Mouse (Mus musculus) spleen, adult 18-20 months (tissue): ENCODE results near the gene Gm20388.

Experiments
- DNase-seq, 2 experiments: peaks; one replicate each; pipeline ENCODE4 v3.0.0; 2022; ENCODE audit warnings: mixed read lengths in 2 of 2

Gene Gm20388

DNA sequence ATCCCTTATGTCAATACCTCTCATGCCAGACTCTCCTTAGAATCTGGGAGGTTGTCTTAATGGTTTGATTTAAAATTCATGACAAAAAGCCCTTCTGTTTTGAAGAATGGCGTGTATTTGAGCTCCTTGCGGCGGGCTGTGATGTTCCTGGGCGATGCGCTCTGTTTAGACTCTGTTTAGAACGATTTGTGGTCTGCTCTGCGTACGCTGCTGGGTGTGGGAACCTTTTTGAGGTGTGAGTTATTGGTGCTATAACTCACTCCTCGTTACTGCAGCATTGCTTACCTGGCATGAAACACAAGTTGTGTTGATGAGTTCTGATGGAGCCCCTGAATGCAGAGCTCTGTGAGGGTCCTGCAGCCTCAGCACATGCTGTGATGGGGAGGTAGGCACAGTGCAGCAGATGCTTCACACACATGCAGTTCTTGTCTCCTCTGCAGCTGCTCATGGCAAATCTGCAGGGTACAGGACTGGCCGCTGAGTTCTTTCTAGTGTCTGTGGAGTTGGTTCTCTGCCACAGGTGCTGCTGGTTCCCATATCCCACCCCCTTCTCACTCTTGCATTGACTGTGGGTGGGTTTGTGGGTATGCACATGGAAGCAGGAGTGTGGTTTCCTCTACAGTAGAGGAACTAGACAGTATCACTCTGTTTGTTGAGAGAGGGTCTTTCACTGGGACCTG, 4363.9 kb downstream of the Gm20388 start:
- DNase-seq, result no peak

DNA sequence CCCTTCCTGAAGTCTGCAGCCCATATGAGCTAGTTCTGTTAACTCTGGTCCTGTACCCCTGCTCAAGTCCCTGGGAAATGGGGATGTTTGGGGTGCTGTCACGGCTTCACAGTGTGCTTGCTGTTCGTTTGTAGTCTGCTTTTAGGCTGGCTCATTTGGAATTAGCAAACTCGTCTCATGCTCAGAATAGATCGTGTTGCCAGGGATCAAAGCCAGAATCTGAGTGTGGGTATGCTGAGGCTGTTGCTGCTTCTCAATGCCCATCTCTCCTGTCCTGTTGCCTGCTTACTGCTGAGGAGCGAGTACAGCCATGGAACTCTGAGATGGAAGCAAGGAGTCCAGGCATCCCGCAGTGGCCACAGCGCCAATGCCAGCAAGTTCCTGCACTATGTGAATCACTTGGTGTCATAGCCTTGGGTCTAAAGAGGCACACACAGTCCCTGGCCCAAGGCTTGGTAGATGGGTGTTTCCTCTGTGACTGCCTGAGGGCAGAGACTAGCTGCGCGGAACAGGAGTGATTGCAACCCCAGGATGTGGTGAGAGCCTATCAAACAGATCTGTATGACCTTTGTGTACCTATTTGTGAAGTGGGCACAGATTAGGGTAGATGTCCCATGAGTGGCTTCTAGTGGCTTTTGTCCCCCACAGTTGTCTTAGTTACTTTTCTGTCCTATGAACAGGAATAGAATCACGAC, 4364.9 kb downstream of the Gm20388 start:
- no peak for DNase-seq

DNA sequence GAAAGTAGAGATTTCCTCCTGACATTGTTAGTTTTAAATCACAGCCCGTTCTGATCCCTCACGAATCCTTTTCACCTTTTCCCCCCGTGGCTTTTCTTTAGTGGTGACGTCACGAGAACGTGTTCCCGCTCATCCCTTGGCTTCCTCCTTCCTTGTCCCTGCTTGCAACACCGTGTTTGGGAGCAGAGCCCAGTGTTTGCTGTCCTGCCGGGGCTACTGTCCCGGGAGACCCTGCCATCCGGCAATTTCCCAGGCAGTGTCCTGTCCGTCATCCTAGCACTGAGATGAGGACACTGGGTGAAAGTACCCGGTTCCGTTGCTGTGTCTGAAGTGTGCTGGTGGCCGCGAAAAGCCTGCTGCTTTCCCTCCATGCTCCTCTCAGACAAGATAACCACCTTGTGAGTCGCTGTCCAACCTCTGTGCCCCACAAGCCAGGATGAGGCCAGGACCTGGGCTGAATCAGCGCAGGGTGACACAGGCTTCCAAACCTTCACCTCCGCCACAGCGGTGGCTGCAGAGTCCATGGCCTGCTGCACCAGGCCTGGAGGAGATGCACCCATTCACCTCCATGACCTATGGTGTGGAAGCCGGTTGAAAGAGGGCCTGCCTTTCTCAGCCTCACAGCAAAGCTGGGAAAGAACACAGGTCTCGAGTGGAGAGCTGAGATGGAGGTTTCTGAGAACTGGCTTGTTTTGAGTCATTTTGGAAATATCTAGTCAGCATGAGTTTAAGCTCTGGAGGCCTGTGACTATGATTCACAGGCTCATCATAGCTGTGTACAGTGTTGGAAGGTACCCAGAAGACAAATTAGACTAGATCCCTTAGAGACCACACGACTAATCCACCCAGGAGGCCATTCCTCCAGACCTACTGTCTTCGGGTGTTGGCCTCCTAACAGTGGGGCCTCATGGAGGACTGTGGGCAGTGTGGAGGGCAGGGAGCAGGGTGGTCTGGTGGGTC, 4367.6 kb downstream of the Gm20388 start:
- no peak for DNase-seq

DNA sequence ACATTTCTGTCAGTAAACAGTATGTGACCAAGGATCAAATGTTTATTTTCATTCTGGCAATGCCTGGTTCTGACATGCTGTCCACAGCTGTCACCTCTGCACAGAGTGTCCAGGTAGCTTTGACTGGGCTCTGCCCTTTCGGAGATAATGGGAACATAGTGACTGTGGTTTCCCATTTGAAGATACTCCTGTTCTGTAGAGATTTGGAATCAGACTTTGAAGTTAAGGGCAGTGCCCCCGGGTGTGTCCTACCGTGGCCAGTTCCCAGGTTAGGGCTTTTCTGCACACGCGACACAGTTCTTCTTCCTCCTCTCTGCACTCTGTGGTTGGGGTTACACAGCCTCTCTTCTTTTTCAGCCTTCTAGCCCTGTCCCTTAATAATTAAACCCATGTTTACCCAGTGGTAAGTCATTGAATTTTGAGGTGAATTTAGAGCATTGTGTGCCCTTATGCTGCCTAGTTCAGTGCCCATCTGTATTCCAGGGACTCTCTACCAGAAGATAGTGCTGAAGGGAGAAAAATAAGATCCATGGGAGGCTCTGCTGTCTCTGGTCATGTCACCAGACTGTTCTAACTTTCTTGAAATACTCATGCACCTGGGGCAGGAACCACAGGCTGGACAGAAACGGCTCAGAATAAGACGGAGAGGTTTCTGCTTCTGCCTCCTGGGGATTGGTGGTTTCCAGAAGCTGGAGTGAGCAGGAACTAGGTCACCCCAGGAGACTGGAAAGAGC, 4368.5 kb downstream of the Gm20388 start:
- no peak for DNase-seq

DNA sequence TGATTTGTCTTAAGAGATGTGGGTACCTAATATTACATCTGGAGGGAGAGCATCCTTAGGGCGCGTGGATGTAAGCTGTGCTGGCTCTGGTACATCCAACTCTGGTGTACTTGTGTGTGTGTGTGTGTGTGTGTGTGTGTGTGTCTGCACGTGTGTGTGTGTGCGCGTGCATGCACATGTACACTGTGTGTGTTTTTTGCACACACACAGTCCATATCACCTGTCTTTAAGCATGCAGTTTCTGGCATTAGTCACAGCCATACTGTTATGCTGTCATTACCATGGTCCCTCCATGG, 4369.0 kb downstream of the Gm20388 start:
- DNase-seq, result no peak

DNA sequence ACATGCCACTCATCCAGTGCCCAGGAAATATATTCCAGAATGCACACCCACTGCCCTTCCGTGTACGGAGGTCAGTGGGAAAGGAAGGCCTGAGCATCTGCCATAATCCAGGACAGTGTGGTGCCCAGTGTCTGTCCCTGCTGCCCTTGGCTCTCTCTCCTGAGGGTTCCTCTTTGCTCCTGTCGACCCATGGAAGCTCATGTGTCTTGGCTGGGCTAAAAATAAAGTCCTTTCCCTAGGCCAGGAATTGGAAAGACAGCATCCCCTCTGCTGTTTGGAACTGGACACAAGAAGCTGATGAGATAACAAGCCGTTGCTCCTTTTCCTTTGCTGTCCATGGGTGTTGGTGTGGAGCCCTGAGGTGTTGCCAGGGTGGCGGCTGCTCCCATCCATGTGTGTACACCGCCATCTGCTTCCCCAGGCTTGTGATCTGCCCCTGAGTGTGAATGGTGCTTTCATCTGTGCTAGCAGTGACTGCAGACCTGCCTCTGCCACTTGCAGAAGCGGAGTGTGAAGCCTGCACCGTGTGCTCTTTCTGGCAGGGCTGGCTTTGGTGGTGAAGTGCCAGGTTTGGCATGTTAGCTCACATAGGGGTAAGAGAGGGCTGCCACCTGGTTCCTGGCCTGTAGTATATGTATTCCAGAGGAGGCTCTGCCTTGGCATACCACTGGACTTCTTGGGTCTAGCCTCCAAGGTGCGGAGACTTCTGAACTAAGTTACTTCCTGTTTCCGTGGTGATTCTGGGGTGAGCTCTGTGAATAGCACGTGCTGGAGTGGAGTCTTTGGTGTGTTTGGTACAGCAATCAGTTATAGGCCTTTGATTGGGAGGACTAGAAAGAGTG, 4371.3 kb downstream of the Gm20388 start:
- DNase-seq, result no peak

DNA sequence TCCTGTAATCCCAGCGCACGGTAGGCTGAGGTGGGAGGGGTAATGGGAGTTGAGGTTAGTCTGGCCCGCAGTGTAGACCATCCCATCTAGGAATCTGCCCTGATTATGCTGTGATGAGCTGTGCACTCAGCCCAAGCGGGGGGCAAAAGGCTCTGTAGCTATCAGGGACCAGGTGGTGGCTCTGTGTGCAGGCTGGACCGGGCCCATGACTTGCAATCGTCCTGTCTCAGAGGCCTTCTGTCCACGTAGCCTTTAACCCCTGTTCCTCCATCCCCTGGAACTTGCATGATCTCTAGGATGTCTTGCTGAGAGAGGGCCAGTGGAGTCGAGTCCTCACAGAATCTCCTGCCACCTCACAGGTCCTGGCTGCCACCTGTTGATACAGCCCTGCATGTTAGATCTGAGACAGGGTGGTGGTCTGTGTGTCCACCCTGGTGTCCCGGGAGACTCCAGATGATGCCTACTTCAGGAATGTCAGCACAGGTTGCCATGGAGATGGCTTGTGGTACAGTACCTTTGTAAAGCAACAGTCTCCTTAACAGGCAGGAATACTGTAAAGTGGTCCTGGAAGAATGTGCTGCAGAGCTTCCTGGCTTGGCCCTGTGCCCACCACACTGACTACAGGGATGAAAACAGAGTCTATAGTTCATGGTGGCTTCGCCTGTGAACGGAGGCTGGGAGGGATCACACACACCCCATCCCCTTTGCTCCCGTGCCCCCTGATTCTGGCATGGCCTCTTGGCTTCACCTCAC, 4372.4 kb downstream of the Gm20388 start:
- no peak for DNase-seq

DNA sequence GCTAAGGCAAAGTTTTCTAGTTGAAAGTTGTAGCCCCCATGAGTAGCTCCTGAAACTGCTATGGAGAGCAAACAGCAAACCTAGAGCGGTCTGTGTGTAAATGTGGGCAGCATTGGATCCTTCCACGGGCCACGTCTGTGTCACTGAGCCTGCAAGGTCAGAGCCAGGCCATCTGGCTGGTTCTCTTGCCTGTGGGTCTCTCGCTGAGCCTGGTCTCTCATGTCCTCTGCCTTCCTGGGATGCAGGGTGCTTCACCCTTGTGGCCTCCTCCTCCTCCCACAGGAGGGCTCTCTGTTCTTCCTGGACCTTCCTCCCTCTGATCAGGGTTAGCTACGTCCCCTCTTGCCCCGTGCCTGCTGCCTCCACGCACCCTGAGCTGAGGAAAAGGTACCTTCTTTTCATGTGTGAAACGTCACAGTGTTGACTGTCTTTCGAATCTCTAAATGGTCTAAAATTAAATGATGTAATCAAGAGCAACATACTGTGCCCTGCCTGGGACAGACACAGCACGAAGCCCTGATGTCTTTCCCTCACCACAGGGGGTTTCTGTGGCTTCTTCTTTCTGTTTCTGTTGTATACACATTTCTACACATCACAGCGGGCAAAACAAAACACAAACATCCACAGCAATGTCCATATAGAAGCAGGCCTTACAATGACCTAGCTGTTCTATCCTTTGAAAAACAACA, 4373.1 kb downstream of the Gm20388 start:
- no peak for DNase-seq

DNA sequence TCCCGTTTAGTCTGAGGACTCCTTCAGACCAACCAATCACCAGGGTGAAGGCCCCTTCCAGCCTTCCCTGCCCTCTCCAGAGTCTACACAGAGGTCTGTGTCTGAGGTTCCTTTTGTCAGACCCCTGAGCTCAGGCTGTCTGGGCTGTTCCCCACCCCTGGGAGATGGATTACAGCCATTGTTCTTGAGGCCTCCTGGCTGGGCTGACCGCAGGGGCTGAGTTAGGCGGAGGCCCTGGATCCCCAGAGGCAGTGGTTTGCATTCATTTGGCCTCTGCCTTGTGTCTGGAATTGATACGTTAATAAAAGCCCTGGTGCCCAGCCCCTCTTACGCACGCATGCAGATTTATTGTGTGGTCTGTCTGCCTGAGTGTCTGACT, 4373.7 kb downstream of the Gm20388 start:
- DNase-seq, result no peak

DNA sequence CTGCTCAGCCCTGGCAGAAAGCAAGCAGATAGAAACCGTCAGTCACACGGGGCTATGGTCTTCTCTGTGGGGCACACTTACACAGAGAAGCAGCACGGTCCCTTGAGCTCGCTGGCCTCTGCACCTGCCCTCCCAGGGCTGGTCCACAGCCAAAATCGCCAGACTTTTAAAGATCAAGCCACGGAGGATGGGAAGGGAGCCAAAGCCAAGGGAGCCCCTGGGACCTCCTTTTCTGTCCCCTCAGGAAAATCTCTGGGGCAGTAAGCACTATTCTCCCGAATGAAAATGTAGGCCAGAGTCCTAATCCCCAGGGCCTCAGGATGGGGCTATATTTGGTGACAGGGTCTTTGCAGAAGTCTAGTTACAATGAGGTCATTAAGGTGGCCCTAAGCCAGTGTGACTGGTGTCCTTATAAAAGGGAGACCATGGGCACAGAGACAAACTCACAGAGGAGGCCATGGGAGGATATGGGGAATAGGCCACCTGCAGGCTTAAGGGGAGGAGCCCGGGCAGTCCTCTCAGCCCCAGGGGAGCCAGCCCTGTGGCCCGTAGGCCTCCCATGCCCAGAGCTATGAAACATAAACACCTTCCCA, 4374.4 kb downstream of the Gm20388 start:
- no peak for DNase-seq

DNA sequence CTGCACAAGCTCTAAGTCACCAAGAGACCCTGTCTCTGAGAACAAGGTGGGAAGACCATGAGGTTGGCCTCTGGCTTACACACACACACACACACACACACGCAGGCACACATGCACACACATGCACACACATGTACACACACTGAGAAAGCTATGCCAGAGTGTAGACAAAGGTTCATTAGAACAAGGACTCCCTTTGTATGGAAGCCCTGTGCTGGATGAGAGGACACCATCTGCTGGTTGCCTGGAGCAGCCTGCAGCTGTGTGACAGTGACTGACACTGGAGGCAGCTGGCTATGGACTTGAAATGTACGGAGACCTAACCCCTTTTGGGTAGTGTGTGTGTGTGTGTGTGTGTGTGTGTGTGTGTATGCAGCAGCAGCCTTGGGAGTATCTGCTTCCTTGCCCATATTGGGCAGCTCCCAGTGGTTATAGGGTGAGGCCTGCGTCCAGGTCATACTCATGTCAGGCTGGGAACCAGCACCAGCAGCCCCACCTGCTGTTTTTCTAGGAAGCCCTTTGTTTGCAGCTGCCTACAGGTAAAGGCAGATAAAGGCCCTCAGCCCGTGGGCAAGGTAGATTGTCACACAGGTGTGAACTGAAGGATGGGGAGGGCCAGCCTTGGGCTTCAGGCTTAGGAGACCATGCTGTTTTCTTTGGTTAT, 4376.0 kb downstream of the Gm20388 start:
- DNase-seq, result no peak

DNA sequence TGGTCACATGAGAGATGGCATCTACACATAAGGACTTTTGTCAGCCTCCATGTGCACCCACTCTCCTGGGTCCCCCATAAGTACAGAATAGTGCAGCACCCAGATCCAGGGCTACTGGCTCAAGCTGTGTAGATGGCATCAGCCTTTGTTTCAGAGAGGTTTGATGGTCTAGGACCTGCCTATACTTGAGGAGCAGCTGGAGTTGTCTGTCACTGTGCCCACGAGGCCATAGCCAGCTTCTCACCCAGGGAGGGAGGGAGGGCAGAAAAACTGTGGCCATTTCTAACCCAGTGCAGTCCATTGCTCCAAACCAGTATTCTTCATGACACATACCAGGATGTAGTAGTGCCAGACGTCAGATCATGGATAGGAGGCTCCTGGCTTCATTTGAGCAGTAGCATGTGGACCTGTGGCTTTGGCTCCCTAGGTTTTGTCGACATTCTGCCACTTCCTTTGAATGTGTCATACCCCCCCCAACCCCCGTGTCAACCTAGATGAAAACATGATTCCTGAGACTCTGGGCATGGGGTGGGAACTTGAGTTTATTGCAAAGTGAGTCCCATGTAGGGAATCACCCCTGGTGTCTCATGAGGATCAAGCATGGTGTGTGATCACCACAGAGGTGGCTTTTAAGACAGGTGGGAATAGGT, 4377.7 kb downstream of the Gm20388 start:
- no peak for DNase-seq

DNA sequence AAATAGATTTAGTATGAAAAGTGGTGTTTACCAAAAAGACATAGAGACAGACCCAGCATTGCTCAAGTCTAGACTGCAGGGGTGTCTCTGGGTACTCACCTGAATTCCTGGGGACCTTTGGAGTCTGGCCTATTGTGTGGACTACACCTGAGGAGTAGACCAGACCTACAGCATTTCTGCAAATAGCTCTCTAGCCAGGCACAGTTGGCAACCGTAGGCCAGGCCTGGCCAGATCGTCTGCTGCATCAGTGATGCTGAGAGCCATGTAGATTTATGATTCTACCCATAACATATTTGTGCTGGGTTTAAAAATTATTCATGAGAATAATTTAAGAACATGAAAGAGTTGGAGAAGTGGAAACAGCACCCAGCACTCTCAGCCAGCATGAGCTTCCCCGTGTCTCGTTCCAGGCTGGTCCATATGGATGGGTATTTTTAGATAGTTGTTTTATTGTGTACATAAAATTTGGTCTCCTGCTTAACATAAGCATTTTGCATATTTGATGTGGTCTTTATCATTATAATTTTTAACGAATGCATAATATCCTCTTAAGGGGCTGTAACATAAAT, 4378.9 kb downstream of the Gm20388 start:
- no peak for DNase-seq

DNA sequence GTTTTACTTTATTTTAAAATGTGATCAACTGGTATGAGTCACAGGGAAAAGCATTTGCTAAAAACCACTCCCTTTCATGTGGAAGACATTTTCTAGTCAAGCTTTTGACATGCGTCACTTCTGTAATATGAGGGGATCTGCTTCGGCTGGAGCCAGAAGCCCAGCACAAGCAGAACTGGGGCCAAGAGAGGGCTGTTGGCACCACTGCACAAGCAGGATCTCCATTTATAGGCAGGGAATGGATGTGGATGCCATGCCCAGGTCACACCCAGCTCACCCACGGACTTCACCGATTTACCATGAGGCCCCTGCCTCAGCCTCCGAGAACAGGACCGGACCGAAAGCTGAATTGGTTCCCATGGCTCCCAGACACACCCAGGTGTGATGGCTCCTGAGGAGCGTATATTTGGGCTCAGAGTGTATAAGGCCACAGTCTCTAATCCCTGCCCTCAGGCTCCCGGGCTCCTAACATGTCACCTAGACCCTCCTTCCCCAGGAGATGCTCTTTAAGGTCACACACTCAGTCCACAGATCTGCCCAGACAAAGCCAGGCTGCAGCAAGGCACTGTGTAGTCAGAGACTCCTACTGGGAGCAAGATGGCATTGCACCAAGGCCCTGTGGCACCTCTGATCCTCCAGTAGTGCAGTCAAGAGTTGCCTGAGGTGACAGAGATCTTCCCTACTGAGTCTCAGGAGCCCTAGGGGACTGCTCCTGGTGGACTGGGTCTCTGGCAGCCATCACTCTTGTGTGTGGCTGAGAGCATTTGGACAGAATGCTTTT, 4380.5 kb downstream of the Gm20388 start:
- DNase-seq, result no peak

DNA sequence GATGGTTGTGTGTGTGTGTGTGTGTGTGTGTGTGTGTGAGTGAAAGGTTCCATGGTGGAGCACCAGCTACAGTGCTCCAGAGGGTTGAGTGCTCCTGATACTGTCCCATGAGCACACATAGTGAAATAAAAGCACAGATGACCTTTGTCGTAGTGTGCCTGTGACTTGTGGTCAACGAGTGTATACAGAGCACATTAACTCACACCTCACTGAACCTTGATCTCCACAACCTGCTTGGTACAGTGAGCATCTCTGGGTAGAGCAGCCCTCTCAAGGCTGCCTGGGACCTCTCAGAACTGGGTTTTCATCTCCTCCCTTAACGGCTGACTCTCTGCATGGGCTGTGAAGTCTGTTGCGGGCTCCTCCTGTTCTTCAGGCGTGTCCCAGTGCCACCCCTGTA, 4381.1 kb downstream of the Gm20388 start:
- DNase-seq, result no peak

DNA sequence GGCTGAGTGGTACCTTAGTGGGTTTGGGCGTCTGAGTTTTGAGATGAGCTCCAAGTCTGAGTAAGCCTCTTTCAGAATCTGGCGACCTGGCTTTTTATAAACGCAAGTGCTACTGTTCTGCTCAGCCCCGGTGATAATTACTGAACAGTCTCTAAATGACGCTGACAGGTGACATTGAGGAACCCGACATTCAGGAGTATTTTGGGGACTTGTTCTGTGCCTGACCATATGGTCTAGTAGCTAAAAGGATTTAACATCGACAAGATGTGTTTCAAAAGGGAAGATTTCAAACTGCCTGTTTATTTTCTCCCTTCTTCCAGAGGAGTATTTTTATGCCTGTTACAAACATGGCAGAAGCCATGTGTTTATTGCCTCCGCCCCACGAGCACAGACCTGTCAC, 4382.3 kb downstream of the Gm20388 start:
- DNase-seq, result no peak

DNA sequence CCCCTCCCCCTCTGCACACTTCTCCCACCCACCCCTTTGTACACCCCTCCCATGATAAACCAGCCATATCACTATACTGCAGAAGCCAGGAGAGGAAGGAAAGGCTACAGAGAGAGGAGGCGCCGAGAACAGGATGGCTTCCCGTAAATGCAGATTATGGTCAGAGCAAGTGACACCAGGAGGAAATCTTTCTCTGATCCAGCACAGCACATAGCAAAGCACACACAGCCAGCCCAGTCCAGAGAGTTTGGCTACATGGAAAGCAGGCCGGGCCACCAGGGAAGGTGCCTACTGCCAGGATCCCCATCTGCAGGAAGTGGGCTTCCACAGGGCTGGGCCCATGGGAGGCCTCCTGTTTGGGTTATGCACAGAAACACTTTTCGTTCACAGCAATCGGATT, 4383.8 kb downstream of the Gm20388 start:
- no peak for DNase-seq

DNA sequence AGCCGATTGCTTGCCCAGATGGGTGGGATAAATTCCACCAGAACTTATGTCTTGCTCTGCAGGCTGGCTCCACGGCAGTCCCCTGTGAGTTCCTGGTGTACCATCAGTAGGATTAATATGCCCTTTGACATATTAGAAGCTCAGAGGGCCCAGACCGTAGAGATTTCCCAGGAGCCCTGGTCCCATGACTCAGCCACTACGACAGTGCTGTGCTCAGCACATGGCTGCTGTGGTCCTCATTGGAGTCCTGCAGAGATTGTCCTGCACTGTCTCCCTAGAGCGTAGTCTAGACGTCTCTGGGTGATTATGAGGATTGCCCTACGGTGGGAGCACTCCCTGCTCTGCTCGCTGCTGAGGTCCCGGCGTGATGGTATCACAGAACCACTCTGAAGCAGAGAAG, 4384.3 kb downstream of the Gm20388 start:
- no peak for DNase-seq
